Mouse (Mus musculus): ENCODE measurements around the gene Fzr1. TPM values are rescaled to one million over a fixed set of nuclear protein-coding genes. Genes with fewer than 3 reads are reported as not detected.
A peak's percentile ranks its signal among the peaks of the same experiment; 100 is the strongest.

The Fzr1 gene
- polyA plus RNA-seq, 1 experiment from 2014 or later: 139 TPM

GRCm38 (mm10) chr10:81412586-81413309 lies 34.4 kb upstream of the Fzr1 start:
- Histone ChIP-seq H3K4me1 (peaks cover 100% of the 10 kb centered on the region), H3K4me3 (0 out of 2 replicates have a peak overlapping the region, but pooled peaks have one; percentile 37), H3K27me3 (ENCODE audit: poor library complexity, severe bottlenecking) (peaks cover 26% of the 10 kb centered on the region), H3K36me3 (replicated peaks) (no peaks in the 10 kb centered on the region), H3K9me3 (no peaks in the 10 kb centered on the region), H3K27ac (peak overlapping the region; percentile 89)
- WGBS: 76% methylated on average over 16 of the region's 16 CpGs
- DNase-seq (ENCODE audit: extremely low spot score, low spot score): no peak

GRCm38 (mm10) chr10:81411471-81412400 lies 33.4 kb upstream of the Fzr1 start:
- Histone ChIP-seq H3K27me3 (ENCODE audit: poor library complexity, severe bottlenecking) (peaks cover 27% of the 10 kb centered on the region), H3K36me3 (replicated peaks) (no peaks in the 10 kb centered on the region), H3K4me1 (peaks cover 100% of the 10 kb centered on the region), H3K4me3 (peak overlapping the region; percentile 7; the same call in 1 of the 2 replicates), H3K27ac (peak overlapping the region; percentile 62), H3K9me3 (no peaks in the 10 kb centered on the region)
- WGBS: 89% methylated on average over 18 of the region's 18 CpGs
- no peak for DNase-seq (ENCODE audit: extremely low spot score, low spot score)

GRCm38 (mm10) chr10:81410981-81411380 lies 32.7 kb upstream of the Fzr1 start:
- peaks cover 100% of the 10 kb centered on the region for H3K4me1 ChIP-seq
- DNase-seq (ENCODE audit: extremely low spot score, low spot score): no peak
- peak overlapping the region; percentile 62 for H3K27ac ChIP-seq
- H3K9me3 ChIP-seq: no peaks in the 10 kb centered on the region
- H3K36me3 ChIP-seq (replicated peaks): peaks cover under 1% of the 10 kb centered on the region; the same call in 1 of the 2 replicates
- WGBS: 79% methylated on average over 9 of the region's 9 CpGs
- H3K27me3 ChIP-seq (ENCODE audit: poor library complexity, severe bottlenecking): peaks cover 35% of the 10 kb centered on the region
- H3K4me3 ChIP-seq: no peak overlapping the region

- no peaks in the 10 kb centered on the region for H3K9me3 ChIP-seq
- peaks cover 99% of the 10 kb centered on the region for H3K4me1 ChIP-seq
- no peak for DNase-seq (ENCODE audit: extremely low spot score, low spot score)
- WGBS: 71% methylated on average over 4 of the region's 4 CpGs
- peaks cover 5% of the 10 kb centered on the region; the same call in 1 of the 2 replicates for H3K36me3 ChIP-seq (replicated peaks)
- H3K4me3 ChIP-seq: no peak overlapping the region
- peaks cover 41% of the 10 kb centered on the region for H3K27me3 ChIP-seq (ENCODE audit: poor library complexity, severe bottlenecking)
- peak overlapping the region; percentile 77; the same call in 1 of the 2 replicates for H3K27ac ChIP-seq
Observed at GRCm38 (mm10) chr10:81410350-81410749, 32.0 kb upstream of the Fzr1 start.

GRCm38 (mm10) chr10:81409330-81409729 lies 31.0 kb upstream of the Fzr1 start:
- 10% methylated on average over 8 of the region's 8 CpGs for WGBS
- Histone ChIP-seq H3K36me3 (replicated peaks) (peaks cover 7% of the 10 kb centered on the region; the same call in 1 of the 2 replicates), H3K4me3 (peak overlapping the region; percentile 9; the same call in 1 of the 2 replicates), H3K27ac (peak overlapping the region; percentile 77), H3K4me1 (peaks cover 95% of the 10 kb centered on the region), H3K27me3 (ENCODE audit: poor library complexity, severe bottlenecking) (peaks cover 51% of the 10 kb centered on the region), H3K9me3 (no peaks in the 10 kb centered on the region)
- no peak for DNase-seq (ENCODE audit: extremely low spot score, low spot score)

- Histone ChIP-seq H3K36me3 (replicated peaks) (peaks cover 7% of the 10 kb centered on the region; the same call in 1 of the 2 replicates), H3K4me3 (peak overlapping the region; percentile 9; the same call in 1 of the 2 replicates), H3K4me1 (peaks cover 95% of the 10 kb centered on the region), H3K9me3 (no peaks in the 10 kb centered on the region), H3K27ac (peak overlapping the region; percentile 77), H3K27me3 (ENCODE audit: poor library complexity, severe bottlenecking) (peaks cover 56% of the 10 kb centered on the region)
- 11% methylated on average over 9 of the region's 9 CpGs for WGBS
- peak; percentile 72 for DNase-seq (ENCODE audit: extremely low spot score, low spot score)
Observed at GRCm38 (mm10) chr10:81408871-81409291, 30.6 kb upstream of the Fzr1 start.

- Histone ChIP-seq H3K27ac (peak overlapping the region; percentile 77), H3K9me3 (no peaks in the 10 kb centered on the region), H3K27me3 (ENCODE audit: poor library complexity, severe bottlenecking) (peaks cover 61% of the 10 kb centered on the region), H3K4me1 (peaks cover 95% of the 10 kb centered on the region), H3K4me3 (peak overlapping the region; percentile 8; the same call in 1 of the 2 replicates), H3K36me3 (replicated peaks) (peaks cover 7% of the 10 kb centered on the region; the same call in 1 of the 2 replicates)
- no peak for DNase-seq (ENCODE audit: extremely low spot score, low spot score)
- 41% methylated on average over 13 of the region's 13 CpGs for WGBS
Observed at GRCm38 (mm10) chr10:81408424-81408729, 30.1 kb upstream of the Fzr1 start.

- Histone ChIP-seq H3K27ac (peak overlapping the region; percentile 77), H3K27me3 (ENCODE audit: poor library complexity, severe bottlenecking) (peaks cover 67% of the 10 kb centered on the region), H3K4me3 (peak overlapping the region; percentile 41), H3K9me3 (no peaks in the 10 kb centered on the region), H3K36me3 (replicated peaks) (peaks cover 7% of the 10 kb centered on the region; the same call in 1 of the 2 replicates), H3K4me1 (peaks cover 95% of the 10 kb centered on the region)
- DNase-seq (ENCODE audit: extremely low spot score, low spot score): no peak
- WGBS: 23% methylated on average over 31 of the region's 31 CpGs
Observed at GRCm38 (mm10) chr10:81407539-81408423, 29.5 kb upstream of the Fzr1 start.

GRCm38 (mm10) chr10:81406504-81407440 lies 28.5 kb upstream of the Fzr1 start:
- Histone ChIP-seq H3K27me3 (ENCODE audit: poor library complexity, severe bottlenecking) (peaks cover 77% of the 10 kb centered on the region), H3K27ac (peak overlapping the region; percentile 51), H3K9me3 (no peaks in the 10 kb centered on the region), H3K4me1 (peaks cover 95% of the 10 kb centered on the region), H3K36me3 (replicated peaks) (peaks cover 7% of the 10 kb centered on the region; the same call in 1 of the 2 replicates), H3K4me3 (peak overlapping the region; percentile 41)
- WGBS: 17% methylated on average over 24 of the region's 24 CpGs
- DNase-seq (ENCODE audit: extremely low spot score, low spot score): no peak

GRCm38 (mm10) chr10:81405588-81406201 lies 27.4 kb upstream of the Fzr1 start:
- peaks cover 95% of the 10 kb centered on the region for H3K4me1 ChIP-seq
- peaks cover 87% of the 10 kb centered on the region for H3K27me3 ChIP-seq (ENCODE audit: poor library complexity, severe bottlenecking)
- WGBS: 40% methylated on average over 13 of the region's 13 CpGs

GRCm38 (mm10) chr10:81404720-81405119 lies 26.4 kb upstream of the Fzr1 start:
- no peak for DNase-seq (ENCODE audit: extremely low spot score, low spot score)
- peaks cover 95% of the 10 kb centered on the region for H3K4me1 ChIP-seq
- WGBS: 57% methylated on average over 18 of the region's 18 CpGs
- H3K27ac ChIP-seq: peak overlapping the region; percentile 45
- H3K9me3 ChIP-seq: no peaks in the 10 kb centered on the region
- H3K27me3 ChIP-seq (ENCODE audit: poor library complexity, severe bottlenecking): peaks cover 97% of the 10 kb centered on the region
- H3K4me3 ChIP-seq: no peak overlapping the region
- peaks cover 16% of the 10 kb centered on the region for H3K36me3 ChIP-seq (replicated peaks)

More at GRCm38 (mm10) chr10:81405588-81406201, 27.4 kb upstream of the Fzr1 start:
- peak overlapping the region; percentile 16; the same call in 1 of the 2 replicates for H3K27ac ChIP-seq
- DNase-seq (ENCODE audit: extremely low spot score, low spot score): no peak
- H3K9me3 ChIP-seq: no peaks in the 10 kb centered on the region
- H3K4me3 ChIP-seq: no peak overlapping the region
- H3K36me3 ChIP-seq (replicated peaks): peaks cover 7% of the 10 kb centered on the region; the same call in 1 of the 2 replicates

All from forebrain, embryonic 10.5 days (tissue).